Mouse (Mus musculus) bone marrow, adult 2 months (tissue): ENCODE measurements around the gene Vps41. TPM values are rescaled to one million over a fixed set of nuclear protein-coding genes. Genes with fewer than 3 reads are reported as not detected.

Experiments used
- H3K27ac ChIP-seq: fragments of 200-500 bp; 2 replicates; pipeline ENCODE4 v1.5.1; 2012; ENCODE audit warnings: low read depth, mild to moderate bottlenecking, control low read depth, inconsistent platforms, low read length; ENCODE audit not compliant: control insufficient read depth, poor library complexity, insufficient read depth
- H3K4me1 ChIP-seq: fragments of 200-500 bp; 2 replicates; pipeline ENCODE4 v1.6.1; 2011; ENCODE audit warnings: low read length; ENCODE audit not compliant: control insufficient read depth, insufficient read depth
- H3K4me3 ChIP-seq: fragments of 200-500 bp; replicated peaks from 2 replicates; pipeline ENCODE3; 2011; ENCODE audit warnings: mild to moderate bottlenecking, low read depth, low read length, control low read depth; ENCODE audit not compliant: control insufficient read depth
- CTCF ChIP-seq: fragments of 200-500 bp; IDR thresholded peaks from 2 replicates; pipeline ENCODE4 v1.5.1; 2011; ENCODE audit warnings: low read length, control low read depth; ENCODE audit not compliant: control insufficient read depth, insufficient read depth
- POLR2A ChIP-seq: fragments of 200-500 bp; IDR thresholded peaks from 2 replicates; pipeline ENCODE4 v1.6.1; 2011; ENCODE audit warnings: low read depth, mild to moderate bottlenecking, control low read depth, low read length, borderline replicate concordance; ENCODE audit not compliant: control insufficient read depth
- WGBS: fragments of 180-500 bp; shearing (Covaris S2); methylation state at CpG from one replicate; pipeline ENCODE4 v1.1.7; 2018; 5-methylcytosine and 5-hydroxymethylcytosine counted together
- polyA plus RNA-seq: library from polyadenylated mRNA; stranded (reverse); fragments of >200 nt; gene quantifications from 2 replicates; pipeline ENCODE4 v1.2.4, GENCODE M21; 2011; ENCODE audit warnings: low replicate concordance; ENCODE audit not compliant: missing spikeins, insufficient read depth, insufficient read length

Vps41 gene
- polyA plus RNA-seq, 1 experiment, result 24.0 TPM

GRCm38 (mm10) chr13:18841752-18842282 lies 124.7 kb downstream of the Vps41 start:
- no peak for TF ChIP-seq POLR2A
- no peak for TF ChIP-seq CTCF
- Histone ChIP-seq H3K4me1 (no peaks in the 10 kb centered on the region), H3K4me3 (no peak overlapping the region), H3K27ac (no peak overlapping the region)
- 92% methylated on average over 6 of the region's 6 CpGs for WGBS

- no peak overlapping the region for H3K4me3 ChIP-seq
- TF ChIP-seq POLR2A (no peak), CTCF (no peak)
- no peaks in the 10 kb centered on the region for H3K4me1 ChIP-seq
- WGBS, result 89% methylated on average over 4 of the region's 4 CpGs
- H3K27ac ChIP-seq, result no peak overlapping the region
Observed at GRCm38 (mm10) chr13:18842556-18842955, 125.5 kb downstream of the Vps41 start.

DNA sequence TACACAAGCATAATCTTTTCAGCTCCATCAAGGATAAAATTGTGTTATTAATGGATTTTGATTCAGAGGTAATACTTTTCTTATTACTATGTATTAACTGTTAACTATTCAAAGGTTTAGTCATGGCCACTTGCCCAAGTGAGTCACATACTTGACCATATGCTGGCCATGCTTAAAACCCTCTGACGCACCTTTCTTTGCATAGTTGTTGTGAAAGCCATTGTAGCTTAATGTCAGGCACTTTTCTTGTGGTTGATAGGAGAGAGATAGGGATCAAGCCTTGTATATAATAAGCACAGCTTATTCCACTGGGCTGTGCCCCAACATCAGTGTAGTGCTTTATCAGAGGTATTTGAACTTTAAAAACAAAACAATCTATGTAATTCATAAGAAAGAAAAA lies 126.5 kb downstream of the Vps41 start:
- no peak overlapping the region for H3K27ac ChIP-seq
- TF ChIP-seq CTCF, result no peak
- no peak for TF ChIP-seq POLR2A
- H3K4me3 ChIP-seq, result no peak overlapping the region
- H3K4me1 ChIP-seq, result no peaks in the 10 kb centered on the region
- 81% methylated on average over 1 of the region's 1 CpGs for WGBS

GRCm38 (mm10) chr13:18847386-18847785 lies 130.3 kb downstream of the Vps41 start:
- TF ChIP-seq CTCF (no peak), POLR2A (no peak)
- Histone ChIP-seq H3K27ac (no peak overlapping the region), H3K4me3 (no peak overlapping the region), H3K4me1 (no peaks in the 10 kb centered on the region)
- 75% methylated on average over 3 of the region's 3 CpGs for WGBS

- Histone ChIP-seq H3K4me3 (no peak overlapping the region), H3K4me1 (no peaks in the 10 kb centered on the region), H3K27ac (no peak overlapping the region)
- no peak for TF ChIP-seq POLR2A
- TF ChIP-seq CTCF, result no peak
Observed at GRCm38 (mm10) chr13:18849563-18849962, 132.5 kb downstream of the Vps41 start.

DNA sequence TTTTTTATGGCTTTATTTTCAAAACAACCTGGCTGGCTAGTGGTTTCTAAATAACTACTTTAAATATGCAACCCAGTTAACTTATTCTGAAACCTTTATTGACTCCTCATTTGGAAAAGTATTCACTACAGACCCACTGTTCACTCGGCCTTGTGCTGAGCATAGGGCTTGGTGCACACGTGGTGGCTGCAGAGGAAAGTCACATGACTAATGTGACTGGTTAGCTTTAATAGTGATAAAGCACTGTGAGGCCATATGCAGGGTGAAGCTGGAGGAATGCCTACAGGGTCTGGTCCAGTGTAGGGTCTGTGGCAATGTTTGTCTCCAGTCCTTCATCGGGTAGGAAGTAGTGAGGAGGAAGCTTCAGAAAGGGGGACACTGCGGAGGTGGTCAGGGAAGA lies 134.1 kb downstream of the Vps41 start:
- TF ChIP-seq POLR2A, result no peak
- TF ChIP-seq CTCF, result no peak
- WGBS, result 83% methylated on average over 4 of the region's 4 CpGs

GRCm38 (mm10) chr13:18852718-18853117 lies 135.6 kb downstream of the Vps41 start:
- WGBS, result 84% methylated on average over 8 of the region's 8 CpGs
- no peak for TF ChIP-seq POLR2A
- TF ChIP-seq CTCF, result no peak
- no peaks in the 10 kb centered on the region for H3K4me1 ChIP-seq
- H3K27ac ChIP-seq, result no peak overlapping the region
- no peak overlapping the region for H3K4me3 ChIP-seq

More for the DNA sequence above, 134.1 kb downstream of the Vps41 start:
- no peak overlapping the region for H3K27ac ChIP-seq
- no peak overlapping the region for H3K4me3 ChIP-seq
- H3K4me1 ChIP-seq, result no peaks in the 10 kb centered on the region

- TF ChIP-seq POLR2A (no peak), CTCF (no peak)
- Histone ChIP-seq H3K4me1 (no peaks in the 10 kb centered on the region), H3K27ac (no peak overlapping the region), H3K4me3 (no peak overlapping the region)
- 90% methylated on average over 8 of the region's 8 CpGs for WGBS
Observed at GRCm38 (mm10) chr13:18856026-18856802, 139.1 kb downstream of the Vps41 start.
